Mouse (Mus musculus) intestine, embryonic 15.5 days (tissue): ENCODE data around the gene Brd7. TPM values are rescaled to one million over a fixed set of nuclear protein-coding genes. Genes with fewer than 3 reads are reported as not detected.

ENCODE experiments used
- ATAC-seq: fragments of 200-750 bp; cut with Nextera tagmentation; 2 replicates; pipeline ENCODE4 v1.8.0; 2017; ENCODE audit warnings: moderate TSS enrichment, moderate library complexity
- H3K27ac ChIP-seq: fragments of 300-500 bp; sonication (generic); 2 replicates; pipeline ENCODE4 v1.5.1; 2015; ENCODE audit warnings: mild to moderate bottlenecking, inconsistent platforms
- H3K27me3 ChIP-seq: fragments of 300-500 bp; sonication (generic); replicated peaks from 2 replicates; pipeline ENCODE4 v1.6.1; 2015; ENCODE audit warnings: inconsistent platforms
- H3K36me3 ChIP-seq: fragments of 300-500 bp; sonication (generic); 2 replicates; pipeline ENCODE4 v1.6.1; 2015; ENCODE audit warnings: inconsistent platforms
- H3K4me1 ChIP-seq: fragments of 300-500 bp; sonication (generic); replicated peaks from 2 replicates; pipeline ENCODE4 v1.6.1; 2015; ENCODE audit warnings: inconsistent platforms
- H3K4me2 ChIP-seq: fragments of 300-500 bp; sonication (generic); replicated peaks from 2 replicates; pipeline ENCODE4 v1.6.1; 2015; ENCODE audit warnings: mild to moderate bottlenecking, inconsistent platforms
- H3K4me3 ChIP-seq: fragments of 300-500 bp; sonication (generic); replicated peaks from 2 replicates; pipeline ENCODE4 v1.5.1; 2015; ENCODE audit warnings: inconsistent platforms
- H3K9ac ChIP-seq: fragments of 300-500 bp; sonication (generic); 2 replicates; pipeline ENCODE4 v1.6.1; 2015; ENCODE audit warnings: inconsistent platforms
- H3K9me3 ChIP-seq: fragments of 300-500 bp; sonication (generic); 2 replicates; pipeline ENCODE4 v1.6.1; 2016; ENCODE audit warnings: inconsistent platforms
- WGBS: fragments of 180-500 bp; shearing (Covaris S2); methylation state at CpG from one replicate; pipeline ENCODE4 v1.1.7; 2015; 5-methylcytosine and 5-hydroxymethylcytosine counted together
- polyA plus RNA-seq: library from polyadenylated mRNA; unstranded; fragments of >200 nt; fragmentation: Nextera tagmentation; extraction: Ambion mirVana; gene quantifications from 2 replicates; pipeline ENCODE4 v1.2.1, GENCODE M21; 2015

Brd7 gene
- polyA plus RNA-seq, 1 experiment from 2014 or later, result 55.7 TPM

- WGBS, result 92% methylated on average over 8 of the region's 8 CpGs
- Histone ChIP-seq H3K27ac (no peak overlapping the region), H3K9me3 (no peaks in the 10 kb centered on the region), H3K4me3 (no peak overlapping the region), H3K4me1 (peaks cover 16% of the 10 kb centered on the region), H3K36me3 (no peaks in the 10 kb centered on the region), H3K4me2 (no peak overlapping the region), H3K27me3 (no peaks in the 10 kb centered on the region), H3K9ac (no peak overlapping the region)
- ATAC-seq, result no peak
Observed at GRCm38 (mm10) chr8:88318151-88318550, 43.8 kb downstream of the Brd7 start.

DNA sequence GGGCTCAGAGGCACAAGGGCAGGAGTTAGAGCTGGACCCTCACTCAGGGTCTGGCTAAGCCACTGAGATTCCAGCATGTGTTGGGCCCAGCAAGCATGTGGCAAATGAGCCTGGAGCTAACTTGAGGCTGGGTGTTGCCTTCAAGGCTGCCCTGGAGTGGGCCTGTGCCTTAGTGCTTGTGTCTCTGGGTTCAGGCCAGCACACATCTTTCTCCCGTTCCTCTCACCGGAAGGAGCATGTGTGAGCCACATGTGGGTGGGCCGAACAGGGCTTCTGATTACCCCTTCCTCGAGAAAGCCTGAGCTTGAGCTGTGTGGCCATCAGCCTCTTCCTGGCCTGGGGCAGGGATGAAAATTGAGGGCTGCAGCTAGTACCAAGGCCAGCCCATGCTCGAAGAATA, 44.7 kb downstream of the Brd7 start:
- 45% methylated on average over 5 of the region's 5 CpGs for WGBS
- no peak overlapping the region for H3K4me2 ChIP-seq
- ATAC-seq, result no peak
- H3K9ac ChIP-seq, result no peak overlapping the region
- no peaks in the 10 kb centered on the region for H3K27me3 ChIP-seq
- peaks cover 16% of the 10 kb centered on the region for H3K4me1 ChIP-seq
- no peak overlapping the region for H3K4me3 ChIP-seq
- H3K36me3 ChIP-seq, result no peaks in the 10 kb centered on the region
- H3K9me3 ChIP-seq, result no peaks in the 10 kb centered on the region
- H3K27ac ChIP-seq, result 0 out of 2 replicates have a peak overlapping the region, but pooled peaks have one; percentile 9

DNA sequence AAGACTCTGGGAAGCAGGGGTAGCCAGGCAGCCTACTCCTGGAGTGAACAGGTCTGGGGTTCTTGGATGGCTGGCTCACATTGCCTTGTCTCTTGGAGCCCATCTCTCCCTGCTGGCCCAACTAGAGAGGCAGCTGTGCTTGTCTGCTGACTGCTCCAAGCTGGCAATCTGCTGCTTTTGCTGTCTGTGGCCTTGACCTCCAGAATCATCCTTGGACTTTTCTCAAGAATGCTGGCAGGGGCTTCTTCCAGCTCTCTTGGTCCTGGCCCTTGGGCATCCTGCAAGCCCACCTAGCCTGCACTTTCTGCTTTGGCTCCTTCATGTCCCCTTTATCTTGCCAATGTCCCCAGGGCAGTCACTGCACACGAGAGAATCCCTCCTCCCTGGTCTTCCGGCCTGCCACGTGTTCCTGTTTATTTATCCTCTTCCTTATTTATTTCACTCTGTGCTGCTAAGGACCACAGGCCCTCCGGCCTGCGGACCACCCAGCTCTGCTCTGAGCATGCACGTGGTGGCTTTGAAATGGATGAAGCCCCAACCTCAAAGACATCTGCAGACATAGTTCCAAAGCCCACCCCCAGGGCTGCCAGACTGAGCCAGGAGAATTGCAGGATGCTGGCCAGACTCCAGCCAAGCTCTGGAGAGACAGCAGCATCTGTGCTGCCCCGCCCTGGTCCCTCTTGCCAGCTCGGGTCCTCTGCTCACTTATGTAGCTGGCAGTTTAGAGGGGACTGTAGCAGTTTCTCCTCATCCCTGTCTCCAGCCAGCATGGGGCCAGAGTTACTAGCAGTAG, 45.7 kb downstream of the Brd7 start:
- Histone ChIP-seq H3K9me3 (no peaks in the 10 kb centered on the region), H3K27me3 (no peaks in the 10 kb centered on the region), H3K4me2 (no peak overlapping the region), H3K36me3 (no peaks in the 10 kb centered on the region), H3K27ac (0 out of 2 replicates have a peak overlapping the region, but pooled peaks have one; percentile 9), H3K4me1 (peaks cover 16% of the 10 kb centered on the region), H3K9ac (no peak overlapping the region), H3K4me3 (no peak overlapping the region)
- 30% methylated on average over 8 of the region's 8 CpGs for WGBS
- peak; percentile 71 for ATAC-seq

DNA sequence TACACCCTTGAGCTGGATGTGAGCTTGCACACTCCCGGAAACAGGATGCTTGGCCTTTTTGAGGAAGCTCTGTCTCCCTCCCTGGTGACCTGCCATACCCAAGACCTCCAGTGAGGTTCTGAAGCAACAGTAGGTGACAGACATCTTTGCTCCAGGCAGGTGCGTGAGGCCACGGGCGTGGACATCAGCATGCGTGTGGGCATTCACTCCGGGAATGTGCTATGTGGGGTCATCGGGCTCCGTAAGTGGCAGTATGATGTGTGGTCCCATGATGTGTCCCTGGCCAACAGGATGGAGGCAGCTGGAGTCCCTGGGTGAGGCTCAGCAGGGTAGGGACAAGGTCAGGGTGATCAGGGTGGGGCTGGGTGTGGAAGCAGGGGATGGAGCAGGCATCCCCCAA, 46.7 kb downstream of the Brd7 start:
- Histone ChIP-seq H3K9me3 (no peaks in the 10 kb centered on the region), H3K27me3 (no peaks in the 10 kb centered on the region), H3K4me1 (peaks cover 16% of the 10 kb centered on the region), H3K4me3 (no peak overlapping the region), H3K27ac (no peak overlapping the region), H3K9ac (no peak overlapping the region), H3K4me2 (no peak overlapping the region), H3K36me3 (no peaks in the 10 kb centered on the region)
- WGBS, result 91% methylated on average over 8 of the region's 8 CpGs
- ATAC-seq, result no peak

- Histone ChIP-seq H3K4me2 (no peak overlapping the region), H3K4me3 (no peak overlapping the region), H3K27me3 (no peaks in the 10 kb centered on the region), H3K9ac (no peak overlapping the region), H3K27ac (no peak overlapping the region), H3K4me1 (peaks cover 16% of the 10 kb centered on the region), H3K9me3 (no peaks in the 10 kb centered on the region), H3K36me3 (no peaks in the 10 kb centered on the region)
- WGBS, result 89% methylated on average over 12 of the region's 12 CpGs
- no peak for ATAC-seq
Observed at GRCm38 (mm10) chr8:88313991-88314390, 48.0 kb downstream of the Brd7 start.

DNA sequence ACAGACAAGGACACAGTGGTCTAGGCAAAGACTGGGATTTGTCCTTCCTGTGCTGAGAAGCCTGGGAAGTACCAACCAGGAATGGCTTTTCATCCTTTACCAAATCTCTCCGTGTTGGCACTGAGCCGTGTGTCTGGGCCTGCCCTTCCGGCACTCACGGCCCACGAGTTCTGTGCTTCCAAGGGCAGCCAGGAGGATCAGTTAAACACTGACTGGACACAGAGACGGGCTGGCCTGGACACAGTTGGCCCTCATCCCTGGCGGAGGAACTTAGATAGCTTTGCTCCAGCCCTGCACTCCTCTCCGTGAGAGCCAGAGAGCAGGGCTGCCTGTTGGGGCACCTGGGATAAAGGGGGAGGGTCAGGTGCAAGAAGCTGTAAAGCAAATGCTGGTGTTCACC, 49.0 kb downstream of the Brd7 start:
- H3K4me3 ChIP-seq, result no peak overlapping the region
- no peaks in the 10 kb centered on the region for H3K27me3 ChIP-seq
- H3K4me1 ChIP-seq, result peaks cover 16% of the 10 kb centered on the region
- H3K27ac ChIP-seq, result no peak overlapping the region
- no peak overlapping the region for H3K4me2 ChIP-seq
- H3K9me3 ChIP-seq, result no peaks in the 10 kb centered on the region
- 72% methylated on average over 8 of the region's 8 CpGs for WGBS
- H3K36me3 ChIP-seq, result no peaks in the 10 kb centered on the region
- H3K9ac ChIP-seq, result no peak overlapping the region
- no peak for ATAC-seq

GRCm38 (mm10) chr8:88310286-88310685, 51.7 kb downstream of the Brd7 start:
- H3K36me3 ChIP-seq, result no peaks in the 10 kb centered on the region
- H3K4me2 ChIP-seq, result no peak overlapping the region
- 91% methylated on average over 13 of the region's 13 CpGs for WGBS
- H3K27ac ChIP-seq, result no peak overlapping the region
- H3K27me3 ChIP-seq, result no peaks in the 10 kb centered on the region
- no peak overlapping the region for H3K9ac ChIP-seq
- ATAC-seq, result no peak
- no peak overlapping the region for H3K4me3 ChIP-seq
- H3K4me1 ChIP-seq, result no peaks in the 10 kb centered on the region
- no peaks in the 10 kb centered on the region for H3K9me3 ChIP-seq

- Histone ChIP-seq H3K9ac (no peak overlapping the region), H3K4me2 (no peak overlapping the region), H3K36me3 (no peaks in the 10 kb centered on the region), H3K9me3 (no peaks in the 10 kb centered on the region), H3K27me3 (no peaks in the 10 kb centered on the region), H3K4me3 (no peak overlapping the region), H3K4me1 (no peaks in the 10 kb centered on the region), H3K27ac (no peak overlapping the region)
- ATAC-seq, result no peak
- WGBS, result 88% methylated on average over 7 of the region's 7 CpGs
Observed at GRCm38 (mm10) chr8:88309881-88310280, 52.1 kb downstream of the Brd7 start.

GRCm38 (mm10) chr8:88309274-88309873, 52.6 kb downstream of the Brd7 start:
- 75% methylated on average over 10 of the region's 10 CpGs for WGBS
- ATAC-seq, result no peak
- H3K36me3 ChIP-seq, result no peaks in the 10 kb centered on the region
- no peak overlapping the region for H3K4me3 ChIP-seq
- no peak overlapping the region for H3K9ac ChIP-seq
- H3K4me2 ChIP-seq, result no peak overlapping the region
- H3K27me3 ChIP-seq, result no peaks in the 10 kb centered on the region
- H3K27ac ChIP-seq, result no peak overlapping the region
- no peaks in the 10 kb centered on the region for H3K9me3 ChIP-seq
- H3K4me1 ChIP-seq, result no peaks in the 10 kb centered on the region

- no peak overlapping the region for H3K4me3 ChIP-seq
- H3K36me3 ChIP-seq, result no peaks in the 10 kb centered on the region
- no peaks in the 10 kb centered on the region for H3K4me1 ChIP-seq
- 85% methylated on average over 4 of the region's 4 CpGs for WGBS
- no peaks in the 10 kb centered on the region for H3K27me3 ChIP-seq
- H3K9ac ChIP-seq, result no peak overlapping the region
- no peaks in the 10 kb centered on the region for H3K9me3 ChIP-seq
- no peak overlapping the region for H3K4me2 ChIP-seq
- H3K27ac ChIP-seq, result no peak overlapping the region
- ATAC-seq, result no peak
Observed at GRCm38 (mm10) chr8:88307736-88308135, 54.3 kb downstream of the Brd7 start.

DNA sequence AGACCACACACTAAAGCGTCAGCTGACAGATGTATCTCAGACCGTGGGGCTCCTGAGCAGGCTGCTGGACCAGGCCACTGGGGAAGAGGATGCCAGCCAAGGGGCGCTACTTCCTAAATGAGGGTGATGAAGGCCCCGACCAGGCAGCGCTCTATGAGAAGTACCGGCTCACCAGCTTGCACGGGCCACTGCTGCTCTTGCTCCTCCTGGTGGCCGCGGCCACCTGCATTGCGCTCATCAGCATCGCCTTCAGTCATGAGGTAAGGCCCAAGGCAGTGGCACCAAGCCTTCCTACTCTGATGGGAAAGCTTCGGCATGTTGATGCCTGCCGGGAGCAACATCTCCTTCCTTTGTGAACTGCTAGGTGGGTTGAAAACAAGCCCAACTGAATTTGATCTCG, 55.5 kb downstream of the Brd7 start:
- ATAC-seq, result no peak
- Histone ChIP-seq H3K4me1 (no peaks in the 10 kb centered on the region), H3K36me3 (no peaks in the 10 kb centered on the region), H3K9ac (no peak overlapping the region), H3K27ac (no peak overlapping the region), H3K9me3 (no peaks in the 10 kb centered on the region), H3K27me3 (no peaks in the 10 kb centered on the region), H3K4me3 (no peak overlapping the region), H3K4me2 (no peak overlapping the region)
- WGBS, result 65% methylated on average over 14 of the region's 14 CpGs

- ATAC-seq, result no peak
- Histone ChIP-seq H3K4me3 (no peak overlapping the region), H3K27me3 (no peaks in the 10 kb centered on the region), H3K4me2 (no peak overlapping the region), H3K36me3 (no peaks in the 10 kb centered on the region), H3K4me1 (no peaks in the 10 kb centered on the region), H3K9ac (no peak overlapping the region), H3K27ac (no peak overlapping the region), H3K9me3 (no peaks in the 10 kb centered on the region)
- 90% methylated on average over 4 of the region's 4 CpGs for WGBS
Observed at GRCm38 (mm10) chr8:88305814-88306213, 56.2 kb downstream of the Brd7 start.
